Mouse (Mus musculus): ENCODE results near the gene Zfp108.
"Not testable (repeated sequence)": the region's sequence is repeated elsewhere in the genome, so short reads cannot be mapped to it uniquely, and the experiment has no call there.

The Zfp108 gene

DNA sequence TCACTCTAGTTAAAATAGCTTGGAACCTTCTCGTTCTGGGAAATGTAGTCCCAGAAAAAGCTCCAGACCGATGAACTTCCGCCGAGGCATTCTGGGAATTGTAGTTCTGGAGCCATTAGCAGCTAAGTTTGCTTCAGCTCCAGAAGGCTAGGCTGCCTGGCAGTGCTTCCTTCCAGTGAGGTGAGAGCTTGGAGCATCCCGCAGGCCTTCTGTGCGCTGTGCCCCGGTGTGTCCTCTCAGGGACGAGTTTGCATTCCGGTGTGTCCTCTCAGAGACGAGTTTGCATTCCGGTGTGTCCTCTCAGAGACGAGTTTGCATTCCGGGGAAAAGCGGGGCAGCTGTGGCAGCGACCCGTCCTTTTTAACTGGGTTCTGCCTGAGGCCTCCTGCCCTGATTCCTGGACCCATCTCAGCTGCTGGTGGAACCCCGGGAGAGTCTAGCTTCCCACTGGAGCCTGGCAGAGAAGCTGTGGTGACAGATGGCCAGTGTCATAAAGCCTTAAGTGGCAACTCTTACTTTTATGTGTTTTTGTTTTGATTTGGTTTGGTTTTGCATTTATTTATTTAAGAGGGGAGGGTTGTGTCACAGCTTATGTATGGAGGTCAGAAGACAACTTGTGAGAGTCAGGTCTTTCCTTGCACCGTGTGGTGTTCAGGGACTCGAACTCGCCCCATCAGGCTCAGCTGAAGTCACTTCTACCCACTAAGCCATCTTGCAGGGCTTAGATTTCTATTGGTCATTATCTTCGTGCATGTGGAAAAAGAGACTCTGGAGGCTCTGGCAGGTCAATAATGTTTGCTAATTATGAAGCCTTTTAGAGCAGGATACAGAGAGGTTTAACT is at the start of gene Zfp108:
Gene Zfp108 (plus strand): TSS at position 162 of the 842 bp plus-strand sequence.
- peak; percentile 89 for DNase-seq

GRCm38 (mm10) chr7:24207488-24208261 is 46.9 kb upstream of the Zfp108 start:
- peak; percentile 73 for DNase-seq

DNA sequence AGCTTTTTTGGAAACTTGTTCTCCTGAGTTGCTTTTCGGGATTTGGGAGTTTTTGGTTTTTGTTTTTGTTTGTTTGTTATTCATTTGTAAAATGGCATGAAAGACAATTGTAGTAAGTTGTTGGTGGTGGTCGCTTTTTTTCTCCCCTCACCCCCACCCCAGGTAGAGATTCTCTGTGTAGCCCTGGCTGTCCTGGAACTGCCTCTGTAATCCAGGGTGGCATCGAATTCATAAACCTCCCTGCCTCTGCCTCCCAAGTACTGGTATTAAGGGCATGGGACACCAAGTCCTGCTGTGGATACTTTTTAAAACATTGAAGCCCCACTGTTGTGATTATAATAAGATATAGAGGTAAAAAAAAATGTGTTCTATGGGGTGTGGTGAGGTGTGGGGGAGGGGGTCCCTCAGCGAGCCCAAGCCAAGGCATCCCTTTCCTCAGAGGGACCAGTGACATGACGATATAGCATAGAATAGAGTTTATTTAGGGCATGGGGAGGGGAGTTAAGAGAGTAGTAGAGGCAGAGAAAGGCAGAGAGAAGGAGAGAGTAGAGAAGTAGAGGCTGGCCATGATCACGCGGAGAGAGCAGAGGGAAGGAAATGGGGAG is 46.2 kb upstream of the Zfp108 start:
- DNase-seq = peak; percentile 33

DNA sequence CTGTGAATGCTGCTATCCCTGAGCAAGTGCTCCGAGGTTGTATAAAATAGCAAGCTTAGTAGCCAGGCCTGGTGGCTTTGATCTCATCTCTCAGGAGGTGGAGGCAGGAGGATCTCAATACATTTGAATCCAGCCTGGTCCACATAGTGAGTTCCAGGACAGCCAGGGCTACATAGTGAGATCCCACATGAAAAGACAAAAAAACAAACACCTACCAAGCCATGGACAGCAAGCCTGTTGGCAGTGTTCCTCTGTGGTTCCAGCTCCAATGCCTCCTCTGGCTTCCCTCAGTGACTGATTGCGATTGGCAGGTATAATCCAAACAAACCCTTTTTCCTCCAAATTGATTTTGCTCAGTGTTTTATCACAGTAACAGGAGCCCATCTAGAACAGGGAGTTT is 44.3 kb upstream of the Zfp108 start:
- no peak for DNase-seq

DNA sequence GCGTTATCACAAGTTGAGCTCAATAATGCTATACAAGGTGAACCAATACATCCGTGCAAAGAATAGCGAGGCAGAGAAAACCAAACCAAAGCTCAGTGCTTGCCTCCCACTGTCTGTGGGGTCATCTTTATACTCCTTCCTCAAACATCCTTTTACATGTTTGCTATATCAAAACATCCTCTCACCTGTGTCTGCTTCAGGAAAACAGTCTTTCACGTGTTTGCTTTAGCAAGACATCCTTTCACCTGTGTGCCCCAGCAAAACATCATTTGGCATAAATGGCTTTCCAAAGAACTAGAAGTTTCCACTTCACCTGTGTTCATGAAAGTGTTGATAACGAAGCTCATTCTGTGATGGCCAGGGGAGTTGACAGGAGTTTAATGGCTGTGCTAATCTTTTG is 43.3 kb upstream of the Zfp108 start, which contains the start of gene Zfp111:
Gene Zfp111 (minus strand): TSS at position 101 of the 400 bp plus-strand sequence.
- no peak for DNase-seq

GRCm38 (mm10) chr7:24237040-24237791 is 17.4 kb upstream of the Zfp108 start, which contains the start of gene Zfp109:
Gene Zfp109, minus strand, starts transcription at chr7:24237560.
- peak; percentile 67 for DNase-seq

GRCm38 (mm10) chr7:24253779-24254615 is 597 bp upstream of the Zfp108 start:
- no peak for DNase-seq

DNA sequence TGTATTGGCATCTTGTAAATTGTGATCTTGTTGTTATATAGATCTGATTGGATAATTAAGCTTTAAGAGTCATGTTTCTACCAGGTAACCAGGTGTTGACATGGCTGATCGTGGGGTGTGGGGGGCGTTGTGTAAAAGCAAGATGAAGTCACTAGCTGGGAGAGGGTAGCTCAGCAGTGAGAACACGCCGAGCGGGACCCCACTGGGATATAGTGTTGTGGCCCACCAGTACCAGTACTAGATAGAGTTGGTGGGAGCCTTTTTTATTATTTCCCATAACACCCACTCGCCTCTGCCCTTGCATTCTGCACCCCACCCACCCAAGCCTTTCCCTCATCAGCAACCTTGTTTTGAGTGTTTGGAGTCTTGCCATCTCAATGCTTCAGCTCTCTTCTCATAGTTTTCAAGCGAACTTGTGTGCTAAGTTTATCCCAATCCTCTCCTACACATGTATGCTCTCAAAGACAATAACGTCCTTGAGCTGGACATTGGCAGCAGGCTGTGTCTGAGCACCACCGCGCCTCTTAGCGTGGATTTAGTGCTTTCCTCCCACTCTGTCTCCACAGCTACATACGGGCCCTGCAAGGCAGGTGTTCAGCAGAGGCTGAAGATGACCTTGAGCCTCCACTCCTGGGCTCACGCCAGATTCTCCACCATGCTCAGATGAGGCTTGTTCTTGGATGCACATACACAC is 4.9 kb downstream of the Zfp108 start:
- no peak for DNase-seq

DNA sequence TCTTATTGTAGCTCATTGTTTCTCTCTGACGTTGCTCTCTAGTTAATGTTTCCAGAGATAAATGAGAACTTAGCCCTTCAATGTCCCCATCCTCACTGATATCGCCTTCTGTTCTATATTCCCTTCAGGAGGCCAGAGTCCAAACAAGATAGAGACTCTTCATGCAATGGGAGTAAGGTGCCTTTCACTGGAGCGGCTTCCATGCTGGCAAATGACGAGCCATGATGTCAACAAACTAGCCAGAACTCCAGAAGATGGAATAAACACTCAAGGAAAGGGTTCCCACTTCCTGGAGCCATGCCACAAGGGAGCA is 5.4 kb downstream of the Zfp108 start:
- DNase-seq = no peak

GRCm38 (mm10) chr7:24268176-24269155 is 13.9 kb downstream of the Zfp108 start:
- no peak for DNase-seq

- peak; percentile 33 for DNase-seq
Observed at GRCm38 (mm10) chr7:24269256-24269655, 14.7 kb downstream of the Zfp108 start.

GRCm38 (mm10) chr7:24269667-24270287 is 15.2 kb downstream of the Zfp108 start:
- no peak for DNase-seq

GRCm38 (mm10) chr7:24270288-24270672 is 15.7 kb downstream of the Zfp108 start, which contains the start of gene Zfp93:
Gene Zfp93, plus strand, starts transcription at chr7:24270420.
- DNase-seq = peak; percentile 86

GRCm38 (mm10) chr7:24271191-24271590 is 16.6 kb downstream of the Zfp108 start:
- no peak for DNase-seq

GRCm38 (mm10) chr7:24274456-24274855 is 19.9 kb downstream of the Zfp108 start:
- no peak for DNase-seq

- DNase-seq = not testable (repeated sequence)
Observed at GRCm38 (mm10) chr7:24278771-24279170, 24.2 kb downstream of the Zfp108 start.

- DNase-seq = no peak
Observed at GRCm38 (mm10) chr7:24280031-24280857, 25.6 kb downstream of the Zfp108 start.

DNA sequence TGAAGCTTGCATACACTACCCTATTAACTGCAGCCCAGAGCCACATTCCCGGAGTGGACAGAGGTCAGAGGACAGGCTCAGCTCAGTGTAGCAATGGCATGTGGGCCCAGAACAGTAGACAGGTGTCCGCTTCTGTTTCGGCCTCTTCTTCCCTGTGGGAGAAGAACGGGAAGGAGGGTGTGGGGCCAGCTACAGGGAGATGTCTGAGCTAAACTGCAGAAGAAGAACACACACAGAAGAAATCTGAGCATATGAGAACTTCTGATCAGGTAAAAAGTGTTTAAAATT is 26.2 kb downstream of the Zfp108 start:
- no peak for DNase-seq

GRCm38 (mm10) chr7:24286090-24286489 is 31.5 kb downstream of the Zfp108 start:
- no peak for DNase-seq
